Mouse (Mus musculus): ENCODE measurements around the gene Ankrd54.

GRCm38 (mm10) chr15:79101531-79101930, 38.8 kb upstream of the Ankrd54 start:
- TF ChIP-seq POLR2A (IDR thresholded peaks at IDR 0.05; ENCODE audit: insufficient read depth, low read depth, low read length) (no peak), CTCF (IDR thresholded peaks at IDR 0.05; ENCODE audit: insufficient read depth, low read depth, low read length) (no peak)
